Mouse (Mus musculus) MEL (cell line): ENCODE data around the gene Acta1. TPM values are rescaled to one million over a fixed set of nuclear protein-coding genes. Genes with fewer than 3 reads are reported as not detected.

Experiments used
- DNase-seq: peaks from one replicate; pipeline ENCODE4 v3.0.0; 2011; ENCODE audit warnings: low read depth, low spot score
- H3K27ac ChIP-seq: 2 replicates; pipeline ENCODE4 v1.5.1; 2012; ENCODE audit warnings: low read depth, mild to moderate bottlenecking, control low read depth, low read length, moderate library complexity; ENCODE audit not compliant: control insufficient read depth
- H3K27me3 ChIP-seq, 2 experiments: fragments of 150-350 bp in 1 of 2; sonication (generic) in 1 of 2; 2 replicates each; pipeline ENCODE4 v1.6.1; 2012; ENCODE audit warnings: low read length in 2 of 2, mild to moderate bottlenecking in 2 of 2, improper control_type of control experiment in 1 of 2, moderate library complexity in 1 of 2; ENCODE audit not compliant: insufficient read depth in 2 of 2, control insufficient read depth in 1 of 2
- H3K36me3 ChIP-seq, 2 experiments: 2 replicates each; pipeline ENCODE4 v1.6.1; 2012 to 2014; ENCODE audit warnings: low read length in 2 of 2, improper control_type of control experiment in 1 of 2, inconsistent platforms in 1 of 2, mild to moderate bottlenecking in 1 of 2; ENCODE audit not compliant: insufficient read depth in 2 of 2, control insufficient read depth in 1 of 2
- H3K4me1 ChIP-seq, 2 experiments: fragments of 150-350 bp in 1 of 2; sonication (generic) in 1 of 2; 2 replicates each; pipeline ENCODE4 v1.6.1; 2012; ENCODE audit warnings: low read length in 2 of 2, improper control_type of control experiment in 1 of 2, mild to moderate bottlenecking in 1 of 2; ENCODE audit not compliant: insufficient read depth in 2 of 2, control insufficient read depth in 1 of 2
- H3K4me3 ChIP-seq, 2 experiments: fragments of 150-350 bp in 1 of 2; sonication (generic) in 1 of 2; 2 replicates each; pipeline ENCODE4 v1.5.1; 2012; ENCODE audit warnings: low read depth in 2 of 2, low read length in 2 of 2, mild to moderate bottlenecking in 2 of 2, moderate library complexity in 2 of 2, control low read depth in 1 of 2, improper control_type of control experiment in 1 of 2; ENCODE audit not compliant: control insufficient read depth in 1 of 2, insufficient read depth in 1 of 2
- H3K79me2 ChIP-seq: 2 replicates; pipeline ENCODE4 v1.6.1; 2012; ENCODE audit warnings: mild to moderate bottlenecking, low read length, moderate library complexity; ENCODE audit not compliant: control insufficient read depth, poor library complexity, insufficient read depth
- H3K9ac ChIP-seq: 2 replicates; pipeline ENCODE4 v1.6.1; 2012; ENCODE audit warnings: low read depth, mild to moderate bottlenecking, control low read depth, low read length, moderate library complexity; ENCODE audit not compliant: control insufficient read depth, poor library complexity, severe bottlenecking
- H3K9me3 ChIP-seq: fragments of 150-350 bp; sonication (generic); replicated peaks from 2 replicates; pipeline ENCODE4 v1.6.1; 2012; ENCODE audit warnings: mild to moderate bottlenecking, low read length, improper control_type of control experiment, moderate library complexity; ENCODE audit not compliant: insufficient read depth
- CHD1 ChIP-seq: IDR thresholded peaks from 2 replicates; pipeline ENCODE4 v1.6.1; 2012; ENCODE audit warnings: low read depth, mild to moderate bottlenecking, inconsistent platforms, low read length, improper control_type of control experiment
- CHD2 ChIP-seq: IDR thresholded peaks from 2 replicates; pipeline ENCODE4 v1.6.1; 2011; ENCODE audit warnings: low read length, improper control_type of control experiment
- CTCF ChIP-seq, 3 experiments: IDR thresholded peaks in 2 of 3; conservative IDR thresholded peaks in 1 of 3; 2 replicates each; pipeline ENCODE4 v1.5.1; 2011 to 2012; ENCODE audit warnings: low read length in 3 of 3, low read depth in 2 of 3, mild to moderate bottlenecking in 2 of 3, improper control_type of control experiment in 1 of 3, inconsistent platforms in 1 of 3, mixed read lengths in 1 of 3, moderate library complexity in 1 of 3; ENCODE audit not compliant: control insufficient read depth in 1 of 3, insufficient read depth in 1 of 3, poor library complexity in 1 of 3, severe bottlenecking in 1 of 3
- EP300 ChIP-seq, 2 experiments: IDR thresholded peaks; 2 replicates each; pipeline ENCODE4 v1.6.1; 2011; ENCODE audit warnings: improper control_type of control experiment in 2 of 2, low read length in 2 of 2, low read depth in 1 of 2, mild to moderate bottlenecking in 1 of 2
- ETS1 ChIP-seq: IDR thresholded peaks from 2 replicates; pipeline ENCODE4 v1.6.1; 2012; ENCODE audit warnings: low read depth, mild to moderate bottlenecking, inconsistent platforms, low read length, improper control_type of control experiment, moderate library complexity
- GABPA ChIP-seq: IDR thresholded peaks from 2 replicates; pipeline ENCODE4 v1.6.1; 2012; ENCODE audit warnings: low read depth, mild to moderate bottlenecking, inconsistent platforms, low read length, improper control_type of control experiment, moderate library complexity
- GATA1 ChIP-seq: IDR thresholded peaks from 2 replicates; pipeline ENCODE4 v1.6.1; 2011; ENCODE audit warnings: low read depth, low read length, improper control_type of control experiment
- JUND ChIP-seq: IDR thresholded peaks from 2 replicates; pipeline ENCODE4 v1.6.1; 2011; ENCODE audit warnings: low read depth, mild to moderate bottlenecking, improper control_type of control experiment, low read length
- MAX ChIP-seq: IDR thresholded peaks from 2 replicates; pipeline ENCODE4 v1.6.1; 2011; ENCODE audit warnings: low read length, improper control_type of control experiment
- MEF2A ChIP-seq: IDR thresholded peaks from 2 replicates; pipeline ENCODE4 v1.6.1; 2014; ENCODE audit warnings: low read depth, mild to moderate bottlenecking, inconsistent platforms, low read length, improper control_type of control experiment; ENCODE audit not compliant: poor library complexity, insufficient replicate concordance, severe bottlenecking; ENCODE audit errors: extremely low read depth
- MYB ChIP-seq: IDR thresholded peaks from 2 replicates; pipeline ENCODE4 v1.6.1; 2011; ENCODE audit warnings: mild to moderate bottlenecking, low read depth, low read length, improper control_type of control experiment
- MYC ChIP-seq: IDR thresholded peaks from 2 replicates; pipeline ENCODE4 v1.6.1; 2011; ENCODE audit warnings: low read depth, mild to moderate bottlenecking, low read length, improper control_type of control experiment, moderate library complexity
- NRF1 ChIP-seq: IDR thresholded peaks from 2 replicates; pipeline ENCODE4 v1.6.1; 2014; ENCODE audit warnings: low read depth, mild to moderate bottlenecking, inconsistent platforms, low read length, improper control_type of control experiment, moderate library complexity; ENCODE audit not compliant: poor library complexity, insufficient read depth, severe bottlenecking
- POLR2A ChIP-seq, 2 experiments: IDR thresholded peaks; 2 replicates each; pipeline ENCODE4 v1.6.1; 2011 to 2012; ENCODE audit warnings: low read length in 2 of 2, mild to moderate bottlenecking in 2 of 2, control low read depth in 1 of 2, improper control_type of control experiment in 1 of 2, low read depth in 1 of 2, moderate library complexity in 1 of 2; ENCODE audit not compliant: control insufficient read depth in 1 of 2, insufficient read depth in 1 of 2, poor library complexity in 1 of 2
- POLR2AphosphoS2 ChIP-seq: IDR thresholded peaks from 2 replicates; pipeline ENCODE4 v1.6.1; 2011; ENCODE audit warnings: low read length, improper control_type of control experiment
- POLR2AphosphoS5 ChIP-seq: IDR thresholded peaks from 2 replicates; pipeline ENCODE4 v1.6.1; 2012; ENCODE audit warnings: low read depth, borderline replicate concordance, mild to moderate bottlenecking, inconsistent platforms, low read length, moderate library complexity, mixed read lengths
- SIN3A ChIP-seq: IDR thresholded peaks from 2 replicates; pipeline ENCODE4 v1.6.1; 2012; ENCODE audit warnings: low read length, improper control_type of control experiment, inconsistent platforms
- TCF12 ChIP-seq: IDR thresholded peaks from 2 replicates; pipeline ENCODE4 v1.6.1; 2014; ENCODE audit warnings: low read depth, mild to moderate bottlenecking, inconsistent platforms, low read length, improper control_type of control experiment, moderate library complexity
- UBTF ChIP-seq: IDR thresholded peaks from 2 replicates; pipeline ENCODE4 v1.6.1; 2012; ENCODE audit warnings: low read depth, mild to moderate bottlenecking, inconsistent platforms, low read length, improper control_type of control experiment, moderate library complexity, borderline replicate concordance; ENCODE audit not compliant: insufficient read depth
- USF1 ChIP-seq: IDR thresholded peaks from 2 replicates; pipeline ENCODE4 v1.6.1; 2014; ENCODE audit warnings: low read depth, mild to moderate bottlenecking, inconsistent platforms, low read length, improper control_type of control experiment, moderate library complexity
- ZC3H11A ChIP-seq: IDR thresholded peaks from 2 replicates; pipeline ENCODE4 v1.6.1; 2012; ENCODE audit warnings: low read depth, mild to moderate bottlenecking, inconsistent platforms, low read length, improper control_type of control experiment
- ZKSCAN1 ChIP-seq: IDR thresholded peaks from 2 replicates; pipeline ENCODE4 v1.6.1; 2012; ENCODE audit warnings: low read depth, mild to moderate bottlenecking, inconsistent platforms, low read length, improper control_type of control experiment, moderate library complexity
- ZNF384 ChIP-seq: IDR thresholded peaks from 2 replicates; pipeline ENCODE4 v1.6.1; 2012; ENCODE audit warnings: low read depth, mild to moderate bottlenecking, inconsistent platforms, low read length, improper control_type of control experiment
- polyA plus RNA-seq, 2 experiments: library from polyadenylated mRNA; stranded (reverse) in 1 of 2; unstranded in 1 of 2; fragments of >175 nt in 1 of 2; fragments of >200 nt in 1 of 2; gene quantifications; 2 replicates each; pipeline versions ENCODE4 v1.2.1 to v1.2.4; 2012; ENCODE audit warnings: low replicate concordance in 2 of 2, low read depth in 1 of 2; ENCODE audit not compliant: insufficient read length in 2 of 2, insufficient read depth in 1 of 2, missing spikeins in 1 of 2
- total RNA-seq: library from RNA; depleted of rRNA; stranded (reverse); fragments of 300-350 nt; gene quantifications from 2 replicates; pipeline ENCODE4 v1.2.3, GENCODE M21; 2012

The Acta1 gene
- total and polyA plus RNA-seq, 3 experiments, result 0.23 to 0.32 TPM; not detected in 1

GRCm38 (mm10) chr8:123880271-123880670 is 14.3 kb downstream of the Acta1 start:
- no peak for DNase-seq
- TF ChIP-seq CHD2 (no peak), POLR2AphosphoS5 (no peak)
- TF ChIP-seq, all 39 proteins: peak for 0
- H3K9ac ChIP-seq, result no peak overlapping the region
- no peak overlapping the region for H3K27ac ChIP-seq
- no peaks in the 10 kb centered on the region for H3K79me2 ChIP-seq
- peaks cover 0 to 2% of the 10 kb centered on the region in 2 experiments; a peak in 1 of 4 replicates for H3K4me1 ChIP-seq
- H3K4me3 ChIP-seq, result no peak overlapping the region
- no peaks in the 10 kb centered on the region for H3K9me3 ChIP-seq
- peaks cover 0 to 2% of the 10 kb centered on the region in 2 experiments; a peak in 1 of 4 replicates for H3K27me3 ChIP-seq
- no peaks in the 10 kb centered on the region; a peak in 1 of 4 replicates for H3K36me3 ChIP-seq

DNA sequence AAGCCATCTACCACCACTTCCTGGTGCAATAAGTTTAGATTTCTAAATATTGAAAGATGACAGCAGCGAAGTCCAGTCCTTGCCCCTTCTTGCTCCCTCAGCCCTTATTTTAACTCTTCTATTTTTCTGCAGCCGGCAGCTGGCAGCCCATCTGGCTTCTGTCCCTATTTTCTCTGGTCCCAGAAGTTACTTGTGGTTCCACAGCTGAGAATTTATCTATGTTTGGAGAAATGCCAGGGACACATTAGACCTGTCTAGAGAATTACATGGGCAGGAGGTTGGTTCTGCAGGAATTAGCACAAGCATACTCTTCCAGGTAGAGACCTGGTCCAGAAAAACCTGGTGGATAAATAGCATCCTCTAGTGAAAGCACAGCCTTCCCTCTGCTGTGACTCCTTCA is 16.7 kb downstream of the Acta1 start:
- Histone ChIP-seq H3K36me3 (no peaks in the 10 kb centered on the region), H3K4me3 (no peak overlapping the region), H3K27ac (no peak overlapping the region), H3K9ac (no peak overlapping the region), H3K4me1 (no peaks in the 10 kb centered on the region), H3K27me3 (no peaks in the 10 kb centered on the region), H3K9me3 (no peaks in the 10 kb centered on the region), H3K79me2 (no peaks in the 10 kb centered on the region)
- no peak for DNase-seq
- TF ChIP-seq MYB, result no peak
- TF ChIP-seq MAX, result no peak
- peak; percentile 78 for TF ChIP-seq ETS1
- TF ChIP-seq CHD1, result no peak
- TF ChIP-seq JUND, result no peak

DNA sequence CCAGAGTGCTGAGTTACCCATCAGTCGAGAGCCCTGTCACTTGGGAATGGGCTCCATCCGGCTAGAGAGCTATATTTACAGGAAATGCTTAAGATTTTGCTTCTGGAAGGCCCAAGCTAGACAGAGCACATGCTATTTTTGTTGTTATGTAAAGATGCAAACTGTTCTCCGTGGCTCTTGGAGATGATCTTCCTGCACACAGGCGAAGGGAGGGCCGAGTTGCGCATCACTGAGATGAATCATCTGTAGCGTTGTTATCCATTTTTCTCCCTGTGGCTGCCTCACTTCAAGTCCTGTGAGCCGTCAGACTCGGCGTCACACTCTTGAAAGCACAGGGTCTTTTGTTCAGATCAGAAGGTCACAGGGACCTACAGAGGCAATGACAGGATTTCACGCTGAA is 20.2 kb downstream of the Acta1 start:
- Histone ChIP-seq H3K79me2 (no peaks in the 10 kb centered on the region), H3K9me3 (no peaks in the 10 kb centered on the region), H3K27ac (no peak overlapping the region), H3K4me1 (no peaks in the 10 kb centered on the region)
- no peak for TF ChIP-seq POLR2AphosphoS2
- no peak for TF ChIP-seq CTCF (IDR thresholded peaks at IDR 0.05 in 2 of 3, conservative IDR thresholded peaks at IDR 0.05 in 1 of 3; ENCODE audit: control insufficient read depth in 1 of 3, insufficient read depth in 1 of 3, low read depth in 2 of 3, low read length in 3 of 3, poor library complexity in 1 of 3, severe bottlenecking in 1 of 3)
- no peak for TF ChIP-seq ZC3H11A
- no peak for TF ChIP-seq EP300 (IDR thresholded peaks at IDR 0.05; ENCODE audit: low read depth in 1 of 2, low read length in 2 of 2)
- no peak for TF ChIP-seq POLR2A (IDR thresholded peaks at IDR 0.05; ENCODE audit: control insufficient read depth in 1 of 2, insufficient read depth in 1 of 2, low read depth in 1 of 2, low read length in 2 of 2, poor library complexity in 1 of 2)
- no peak for TF ChIP-seq SIN3A
- no peak for TF ChIP-seq MEF2A
- TF ChIP-seq MYB, result no peak
- TF ChIP-seq UBTF, result no peak
- TF ChIP-seq ZKSCAN1, result no peak
- no peak for TF ChIP-seq TCF12
- TF ChIP-seq GABPA, result no peak
- no peak for TF ChIP-seq CHD1
- no peak for TF ChIP-seq MYC
- no peak for TF ChIP-seq MAX
- TF ChIP-seq ZNF384, result no peak
- TF ChIP-seq NRF1, result no peak
- no peak for TF ChIP-seq USF1
- TF ChIP-seq GATA1, result no peak
- TF ChIP-seq CHD2, result no peak
- TF ChIP-seq, all 39 proteins: peak for 0
- H3K27me3 ChIP-seq, result no peaks in the 10 kb centered on the region
- H3K4me3 ChIP-seq, result no peak overlapping the region
- no peak overlapping the region for H3K9ac ChIP-seq
- no peaks in the 10 kb centered on the region for H3K36me3 ChIP-seq
- no peak for DNase-seq
